Mouse (Mus musculus): ENCODE results near the gene Rpl36a.

DNA sequence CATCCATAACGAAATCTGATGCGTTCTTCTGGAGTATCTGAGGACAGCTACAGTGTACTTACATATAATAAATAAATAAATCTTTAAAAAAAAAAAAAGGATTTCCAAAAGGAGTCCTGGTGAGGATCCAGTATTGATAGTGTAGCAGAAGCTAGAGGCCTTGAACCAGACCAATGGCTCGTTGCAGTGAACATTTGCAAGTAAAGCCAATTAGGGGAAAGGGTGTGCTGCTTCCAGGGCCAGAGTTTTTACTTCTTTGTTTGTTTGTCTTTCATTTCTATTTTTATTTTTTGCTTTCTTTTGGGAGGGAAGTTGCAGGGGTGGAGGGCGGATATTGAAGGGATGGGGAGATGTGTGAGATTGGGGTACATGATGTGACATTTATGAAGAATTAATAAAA lies 32.1 kb upstream of the Rpl36a start:
- TF ChIP-seq POLR2A (IDR thresholded peaks at IDR 0.05; ENCODE audit: insufficient read depth, low read length) (no peak), CTCF (IDR thresholded peaks at IDR 0.05; ENCODE audit: low read depth, low read length) (no peak)
